Mouse (Mus musculus) R1 (cell line): ENCODE measurements at regions not wholly inside any gene's neighbourhood (a gene's known extent, or its start where the extent isn't known, plus 50 kb on each side); places are given as distances from the start of the nearest gene placed in this dataset.

Experiments used
- DNase-seq: peaks from one replicate; pipeline ENCODE4 v3.0.0-alpha.2; 2018; ENCODE audit warnings: low read depth, low spot score

DNA sequence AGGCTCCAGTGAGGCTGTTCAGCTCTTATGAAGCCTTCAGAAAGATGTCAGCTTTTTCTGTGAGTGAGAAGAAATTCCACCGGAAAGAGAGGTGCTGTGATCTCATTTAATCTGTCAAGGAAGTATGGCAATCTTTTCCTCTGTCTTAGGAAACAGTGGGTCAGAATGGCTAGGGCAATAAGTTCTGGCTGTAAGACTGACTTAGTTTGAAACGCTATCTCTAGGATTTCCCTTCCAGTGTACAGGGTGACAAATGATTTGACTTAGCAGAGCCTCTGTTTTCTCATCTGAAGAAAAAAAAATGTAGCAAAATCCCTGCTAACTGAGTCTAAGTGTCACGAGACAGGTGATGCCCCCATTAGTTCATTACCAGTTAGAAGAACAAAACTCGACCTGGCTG lies 181.1 kb downstream of the Csl start:
- no peak for DNase-seq

DNA sequence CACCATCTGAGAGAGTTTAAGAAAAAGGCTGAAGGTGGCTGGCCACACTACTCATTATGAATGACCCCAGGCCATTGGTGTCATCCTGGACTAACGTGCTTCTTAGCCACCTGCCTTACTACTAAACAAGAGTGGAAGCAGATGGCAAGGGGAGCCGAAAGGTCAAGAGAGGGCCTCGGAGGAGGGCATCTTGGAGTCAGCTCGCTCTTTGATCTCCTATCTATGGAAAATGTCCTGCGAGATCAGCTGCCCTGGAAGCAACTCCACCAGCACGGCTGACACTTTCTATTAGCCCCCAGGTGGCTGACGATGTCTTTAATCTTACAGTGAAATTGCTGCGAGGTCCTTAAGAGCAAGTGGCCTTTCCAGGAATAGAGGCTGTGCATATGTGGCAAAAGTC lies 179.3 kb downstream of the Csl start:
- DNase-seq: no peak

GRCm38 (mm10) chr10:99581074-99581473 lies 178.4 kb downstream of the Csl start:
- no peak for DNase-seq

- DNase-seq: no peak
These were observed 174.6 kb downstream of the Csl start for GRCm38 (mm10) chr10:99584855-99585254.

DNA sequence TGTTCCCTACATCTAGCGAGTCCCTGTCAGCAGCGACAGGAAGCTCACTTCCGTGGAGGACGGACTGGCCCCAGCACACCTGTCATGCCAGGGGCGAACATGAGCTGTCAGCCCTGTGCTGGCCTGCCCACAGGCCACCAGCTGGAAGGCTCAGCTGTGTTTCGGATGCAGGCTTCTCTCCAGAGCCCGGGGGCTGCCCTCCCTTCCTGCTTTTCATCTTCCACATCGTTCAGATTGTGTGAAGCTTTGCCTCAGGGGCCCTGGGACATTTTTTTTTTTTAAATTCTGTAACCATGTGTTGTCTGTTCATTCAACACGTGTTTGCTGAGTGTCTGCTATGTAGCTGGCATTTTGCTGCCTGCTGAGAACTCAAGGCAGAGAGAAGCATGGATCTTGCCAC lies 167.2 kb downstream of the Csl start:
- DNase-seq: no peak

GRCm38 (mm10) chr10:99595659-99596058 lies 163.8 kb downstream of the Csl start:
- DNase-seq: peak; percentile 19

- peak; percentile 61 for DNase-seq
These were observed 160.0 kb downstream of the Csl start for GRCm38 (mm10) chr10:99599142-99600120.

- DNase-seq: no peak
These were observed 157.1 kb downstream of the Csl start for GRCm38 (mm10) chr10:99602331-99602730.

DNA sequence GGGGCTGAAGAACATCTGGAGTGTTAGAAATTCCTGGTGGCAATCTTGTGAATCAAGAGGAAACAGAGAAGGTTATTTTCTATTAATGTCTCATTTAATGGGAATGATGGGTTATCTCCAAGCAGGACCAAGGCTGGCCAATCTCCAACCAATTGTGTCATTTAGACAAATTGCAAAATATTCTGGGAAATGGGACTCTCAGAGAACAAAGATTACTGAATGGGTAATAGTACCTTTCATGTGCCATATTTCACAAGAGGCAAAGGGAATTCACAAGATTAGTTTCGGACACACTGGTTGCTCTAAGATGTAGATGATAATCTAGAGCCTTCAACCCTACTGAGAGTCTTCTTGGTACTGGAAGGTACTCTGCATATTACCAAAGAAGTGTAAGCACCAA lies 155.3 kb downstream of the Csl start:
- DNase-seq: no peak

DNA sequence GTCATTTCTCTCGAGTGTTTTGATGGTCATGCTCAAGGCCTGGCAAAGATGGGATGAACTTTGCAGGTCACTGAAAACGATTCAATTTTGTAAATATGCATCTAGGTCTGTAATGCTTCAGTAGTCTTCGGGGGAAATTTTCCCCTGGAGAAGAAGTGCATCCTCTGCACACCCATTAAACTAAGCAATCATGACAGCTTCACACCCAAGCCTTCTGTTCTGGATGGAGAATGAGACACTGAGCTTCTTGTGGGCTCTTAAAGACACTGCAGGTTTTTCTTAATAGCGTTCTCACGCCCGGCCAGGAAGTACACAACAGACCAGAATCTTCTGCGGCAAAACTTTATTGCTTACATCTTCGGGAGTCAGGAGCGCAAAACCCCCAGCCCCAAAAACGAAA lies 151.0 kb downstream of the Csl start:
- DNase-seq: no peak

DNA sequence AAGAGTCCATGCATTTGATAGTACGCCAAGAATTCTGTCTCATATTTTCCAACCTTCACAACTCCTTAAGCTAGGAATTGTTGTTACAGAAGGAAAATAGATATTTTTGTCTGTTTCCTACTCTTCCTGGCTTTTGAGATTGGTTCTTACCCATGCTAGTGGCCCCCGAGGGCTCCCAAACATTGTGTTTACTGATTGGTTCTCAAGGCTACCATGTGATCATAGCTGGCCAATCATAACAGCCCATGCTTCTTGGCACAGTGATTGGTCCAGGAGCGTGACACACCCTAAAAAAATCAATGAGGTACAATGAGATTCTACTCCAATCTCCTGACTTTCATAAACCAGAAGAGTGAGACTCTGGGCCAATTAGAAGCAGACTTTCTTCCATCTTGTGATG lies 150.0 kb downstream of the Csl start:
- no peak for DNase-seq

- no peak for DNase-seq
These were observed 148.6 kb downstream of the Csl start for GRCm38 (mm10) chr10:99610890-99611289.

DNA sequence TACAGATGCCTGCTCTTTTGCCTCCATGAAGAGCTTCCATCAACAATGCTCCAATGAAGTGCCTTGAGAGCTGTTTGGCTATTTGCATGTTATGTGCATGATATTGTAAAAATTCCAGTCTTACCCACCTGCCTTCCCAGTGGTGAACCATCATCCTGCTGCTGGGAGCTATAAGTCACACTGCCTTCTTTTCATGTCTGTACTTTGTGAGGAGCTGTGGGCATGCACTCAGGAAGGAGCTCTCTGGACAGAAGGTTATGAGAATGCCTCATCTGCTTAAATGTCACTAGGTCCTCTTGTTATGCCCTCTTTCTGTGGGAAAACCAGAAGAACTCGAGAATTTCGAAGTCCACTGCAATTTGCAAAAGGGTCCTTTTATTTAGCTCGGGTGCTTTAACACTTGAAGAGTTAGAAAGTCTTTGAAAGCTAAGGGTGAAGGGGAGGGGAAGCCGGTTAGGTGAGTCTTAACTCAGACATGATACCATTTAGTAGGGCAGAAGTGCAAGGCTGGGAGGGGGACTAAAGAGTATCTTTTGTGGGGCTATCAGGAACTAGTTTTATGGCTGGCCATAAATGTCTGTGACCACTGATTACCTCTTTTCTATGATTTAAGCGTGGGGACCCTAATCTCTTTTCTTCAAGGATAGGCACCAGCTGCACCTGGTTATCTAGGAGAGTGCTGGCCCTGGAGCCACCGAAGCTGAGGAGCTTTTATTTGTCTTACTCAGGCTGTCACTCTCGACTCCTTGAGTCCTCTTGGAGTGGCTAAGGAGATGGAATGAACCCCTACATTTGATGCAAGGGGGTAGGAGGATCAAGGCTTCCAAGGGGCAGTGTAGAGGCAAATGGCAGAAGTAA lies 144.8 kb downstream of the Csl start:
- DNase-seq: no peak

DNA sequence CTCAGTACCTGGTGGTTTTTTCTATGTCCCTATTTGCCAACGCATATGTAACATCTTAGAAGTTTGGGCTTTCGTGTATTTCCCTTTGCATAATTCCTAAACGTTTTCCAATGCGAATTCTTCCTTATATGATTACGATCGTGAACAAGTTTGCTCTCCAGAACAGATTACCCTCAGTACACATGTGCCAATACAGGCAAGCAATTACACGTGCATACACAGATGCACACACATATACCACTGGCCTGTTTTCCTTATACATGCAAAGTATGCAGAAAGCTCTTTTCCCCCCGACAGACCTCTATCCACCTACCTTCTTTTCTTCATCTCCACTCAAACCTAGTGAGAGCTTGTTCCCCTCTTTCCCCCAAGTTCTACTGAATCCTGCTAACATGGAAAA lies 144.1 kb downstream of the Csl start:
- DNase-seq: no peak

DNA sequence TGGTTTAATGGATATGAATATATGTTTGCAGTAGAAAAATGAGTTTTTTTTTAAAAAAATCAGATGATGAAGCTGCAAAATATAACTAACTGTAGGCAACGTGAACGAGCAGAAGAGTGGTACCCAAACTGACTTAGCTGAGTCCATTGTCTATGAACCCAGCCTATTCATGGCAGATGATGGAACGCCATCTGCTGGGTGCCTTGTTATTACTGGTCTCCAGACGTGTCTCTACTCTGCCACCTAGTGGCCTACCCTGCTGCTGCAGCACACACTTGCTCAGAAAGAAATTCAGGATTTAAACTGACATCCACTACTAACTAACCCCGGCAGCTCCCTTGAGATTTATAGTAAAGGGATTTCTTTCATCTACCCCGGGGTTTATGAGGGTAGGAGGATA lies 143.7 kb downstream of the Csl start:
- DNase-seq: peak; percentile 85

DNA sequence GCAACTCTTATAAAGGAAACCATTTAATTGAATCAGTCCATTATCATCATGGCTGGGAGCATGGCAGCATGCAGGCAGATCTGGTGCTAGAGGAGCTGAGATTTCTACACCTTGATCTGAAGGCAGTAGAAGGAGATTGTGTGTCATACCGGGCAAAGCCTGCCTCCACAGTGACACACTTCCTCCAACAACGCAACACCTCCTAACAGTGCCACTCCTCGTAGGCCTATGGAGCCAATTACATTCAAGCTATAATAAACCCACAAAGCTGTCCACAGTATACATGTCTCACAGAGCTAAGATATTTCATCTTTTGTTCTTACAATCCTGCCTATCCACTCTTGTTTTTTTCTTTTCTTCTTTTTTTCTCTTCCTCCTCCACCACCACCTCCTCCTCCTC lies 141.8 kb downstream of the Csl start:
- DNase-seq: no peak

- DNase-seq: peak; percentile 78
These were observed 139.9 kb downstream of the Csl start for GRCm38 (mm10) chr10:99619421-99620151.

GRCm38 (mm10) chr10:99620489-99620888 lies 139.0 kb downstream of the Csl start:
- DNase-seq: no peak

DNA sequence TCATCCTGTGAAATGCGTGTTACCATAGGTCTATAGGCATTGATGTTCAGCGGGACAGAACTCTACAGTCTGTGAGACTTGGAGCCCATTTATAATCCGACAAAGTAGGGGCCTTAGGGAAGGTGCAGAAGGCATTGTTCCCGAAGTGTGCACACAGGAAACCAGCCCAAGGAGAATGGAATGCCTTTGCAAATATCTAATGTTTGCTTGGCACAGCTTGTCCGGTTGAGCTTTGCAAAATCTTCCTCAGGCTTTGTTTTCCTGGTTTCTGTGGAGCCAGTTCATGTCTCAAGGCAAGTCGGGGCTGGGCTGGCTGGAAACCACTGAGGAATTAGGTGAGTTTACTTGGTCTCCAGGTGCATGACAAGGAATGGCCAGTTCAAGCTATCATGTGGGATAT lies 132.1 kb downstream of the Csl start:
- no peak for DNase-seq

DNA sequence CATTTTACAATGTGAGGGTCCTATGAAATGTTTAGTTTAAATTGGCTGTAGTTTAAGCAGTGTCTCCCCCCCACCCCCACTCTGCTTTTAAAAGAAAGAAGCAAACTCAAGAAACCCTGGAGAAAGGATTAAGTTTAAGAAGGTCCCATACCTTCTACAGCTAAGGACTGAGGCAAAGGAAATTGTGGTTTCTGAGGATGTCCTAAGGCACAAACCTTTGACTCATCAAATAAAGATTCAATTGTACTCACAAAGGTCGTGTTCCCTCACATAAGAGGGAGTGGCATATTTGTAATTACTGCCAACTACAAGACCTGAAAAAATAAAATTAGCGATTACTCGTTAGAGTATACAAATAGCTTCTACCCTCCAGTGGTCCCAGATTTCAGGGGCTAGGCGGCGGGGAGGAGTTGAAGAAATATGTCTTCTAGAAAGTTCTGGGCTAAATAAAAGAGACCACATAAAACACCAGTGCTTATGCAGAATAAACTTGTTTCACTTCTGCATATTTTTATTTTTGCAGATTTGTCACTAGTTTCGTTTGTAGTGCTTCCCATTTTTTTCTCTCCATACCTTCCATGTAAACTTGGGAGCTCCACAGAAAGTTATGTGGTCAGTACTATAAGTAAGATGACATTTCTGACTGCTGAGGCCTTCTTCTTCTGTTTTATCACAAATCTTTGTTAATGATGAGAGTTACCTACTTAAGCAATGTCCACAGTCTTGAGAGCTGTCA lies 127.0 kb downstream of the Csl start:
- DNase-seq: no peak

DNA sequence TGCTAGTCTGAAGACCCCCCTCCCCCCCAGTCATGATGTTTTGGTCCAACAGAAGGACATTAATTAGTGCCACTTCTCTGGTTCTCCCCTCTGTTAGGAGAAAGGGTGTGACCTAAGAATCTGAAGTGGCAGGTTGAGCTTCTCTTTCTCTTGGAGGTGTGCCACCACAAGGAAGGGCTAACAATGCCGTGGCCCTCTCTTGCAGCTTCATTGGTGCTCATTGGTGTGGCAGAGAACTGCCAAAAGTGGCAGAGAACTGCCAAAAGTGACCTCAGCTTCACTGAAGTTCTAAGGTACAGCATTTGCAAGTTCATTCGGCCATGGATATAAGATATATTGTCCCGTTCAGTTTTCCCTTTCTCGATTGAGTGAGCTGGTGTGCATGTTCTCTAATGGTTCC lies 123.7 kb downstream of the Csl start:
- DNase-seq: no peak
